Mouse (Mus musculus): ENCODE results near the gene Lect2. TPM values are rescaled to one million over a fixed set of nuclear protein-coding genes. Genes with fewer than 3 reads are reported as not detected.

The Lect2 gene
- polyA plus RNA-seq, 1 experiment from 2014 or later: not detected

DNA sequence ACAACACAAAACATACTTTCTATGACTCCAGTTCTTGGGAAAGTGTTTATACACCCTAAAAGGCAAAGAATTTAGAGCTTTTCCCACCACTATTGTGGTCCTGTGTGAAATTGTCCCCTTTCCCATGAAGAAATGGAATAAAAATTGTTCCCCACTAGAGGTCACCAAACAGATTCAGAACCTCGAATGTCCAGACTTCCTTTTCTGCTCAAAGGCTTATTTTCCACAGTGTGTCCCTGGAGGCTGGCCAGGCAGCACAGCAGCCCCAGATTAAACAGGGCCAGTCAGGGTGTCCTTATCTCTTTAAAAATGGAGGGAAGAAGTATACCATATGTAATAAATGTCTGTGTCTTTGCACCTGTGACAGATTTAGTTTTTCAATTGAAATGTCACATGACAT, 7.7 kb upstream of the Lect2 start:
- Histone ChIP-seq H3K27ac (replicated peaks) (no peak overlapping the region), H3K4me1 (peaks cover 13% of the 10 kb centered on the region), H3K4me3 (no peak overlapping the region), H3K4me2 (replicated peaks) (no peak overlapping the region), H3K9ac (replicated peaks) (no peak overlapping the region), H3K36me3 (no peaks in the 10 kb centered on the region), H3K9me3 (no peaks in the 10 kb centered on the region), H3K27me3 (no peaks in the 10 kb centered on the region)
- no peak for ATAC-seq (ENCODE audit: low FRiP score, low read depth)
- 6% methylated on average over 1 of the region's 1 CpGs for WGBS

DNA sequence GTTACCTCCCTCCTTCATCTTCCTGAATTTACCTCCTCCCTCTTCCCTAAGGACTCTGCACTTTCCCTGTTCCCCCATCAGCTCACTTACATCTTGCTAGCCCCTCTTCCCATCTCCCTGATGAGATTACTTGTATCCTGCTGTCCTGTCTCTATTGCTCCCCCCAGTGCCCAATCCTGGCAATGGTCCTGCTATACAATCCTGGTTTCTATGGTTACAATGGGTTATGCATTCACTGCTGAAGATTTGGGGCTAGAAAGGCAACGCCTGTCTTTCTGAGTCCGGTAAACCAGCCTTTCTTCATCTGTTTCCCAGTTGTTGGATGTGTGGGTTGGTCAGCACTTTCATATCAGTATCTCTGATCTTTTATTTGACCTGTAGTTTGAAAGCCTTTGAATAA, 6.1 kb upstream of the Lect2 start:
- Histone ChIP-seq H3K9ac (replicated peaks) (no peak overlapping the region), H3K27me3 (no peaks in the 10 kb centered on the region), H3K4me3 (no peak overlapping the region), H3K36me3 (no peaks in the 10 kb centered on the region), H3K4me1 (peaks cover 13% of the 10 kb centered on the region), H3K27ac (replicated peaks) (no peak overlapping the region), H3K4me2 (replicated peaks) (no peak overlapping the region), H3K9me3 (no peaks in the 10 kb centered on the region)
- 0% methylated on average over 2 of the region's 2 CpGs for WGBS
- ATAC-seq (ENCODE audit: low FRiP score, low read depth): peak; percentile 65

DNA sequence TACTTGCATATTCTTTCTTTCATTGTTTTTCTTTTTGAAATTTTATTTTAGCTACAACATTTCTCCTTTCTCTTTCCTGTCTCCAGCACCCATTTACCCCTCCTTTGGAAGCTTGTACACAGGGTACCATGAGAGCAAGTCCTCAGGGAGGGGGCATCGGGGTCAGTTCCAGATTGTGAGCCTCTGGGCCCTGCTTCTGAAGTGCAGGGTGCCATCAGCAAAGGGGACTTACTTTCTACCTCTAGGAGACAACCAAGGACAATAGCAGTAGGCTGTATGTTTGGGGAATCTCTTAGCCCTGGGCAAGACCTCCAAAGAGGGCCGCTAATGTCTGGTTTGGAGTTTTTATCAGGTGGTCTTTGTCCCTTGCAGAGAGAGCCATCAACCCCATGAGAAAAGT, 5.6 kb upstream of the Lect2 start:
- no peaks in the 10 kb centered on the region for H3K36me3 ChIP-seq
- H3K27me3 ChIP-seq: no peaks in the 10 kb centered on the region
- no peak overlapping the region for H3K4me2 ChIP-seq (replicated peaks)
- ATAC-seq (ENCODE audit: low FRiP score, low read depth): no peak
- H3K27ac ChIP-seq (replicated peaks): no peak overlapping the region
- WGBS: 49% methylated on average over 2 of the region's 2 CpGs
- H3K4me3 ChIP-seq: no peak overlapping the region
- peaks cover 13% of the 10 kb centered on the region for H3K4me1 ChIP-seq
- no peaks in the 10 kb centered on the region for H3K9me3 ChIP-seq
- H3K9ac ChIP-seq (replicated peaks): no peak overlapping the region

DNA sequence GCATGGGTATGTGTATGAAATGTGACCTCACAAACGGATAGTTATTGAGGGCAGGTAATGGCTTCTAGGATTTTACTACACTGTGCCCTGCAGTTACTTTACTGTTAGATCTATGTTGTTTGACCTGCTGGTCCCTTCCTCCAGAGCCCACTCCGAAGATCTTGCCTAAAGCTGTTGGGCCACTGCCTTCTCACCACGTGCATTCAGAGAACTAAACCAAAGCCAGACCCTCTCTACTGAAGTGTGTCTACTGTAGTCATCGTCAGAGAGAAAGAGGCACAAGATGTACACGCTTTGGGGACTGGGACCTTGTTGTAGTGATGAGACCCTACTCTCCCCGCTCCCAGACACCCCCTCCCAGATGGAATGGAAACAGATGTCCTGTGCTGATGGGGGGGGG, 3.4 kb upstream of the Lect2 start:
- WGBS: 85% methylated on average over 6 of the region's 6 CpGs
- Histone ChIP-seq H3K4me1 (peaks cover 11% of the 10 kb centered on the region), H3K36me3 (no peaks in the 10 kb centered on the region), H3K9ac (replicated peaks) (no peak overlapping the region), H3K4me2 (replicated peaks) (no peak overlapping the region), H3K9me3 (no peaks in the 10 kb centered on the region), H3K4me3 (no peak overlapping the region), H3K27me3 (no peaks in the 10 kb centered on the region), H3K27ac (replicated peaks) (no peak overlapping the region)
- no peak for ATAC-seq (ENCODE audit: low FRiP score, low read depth)

DNA sequence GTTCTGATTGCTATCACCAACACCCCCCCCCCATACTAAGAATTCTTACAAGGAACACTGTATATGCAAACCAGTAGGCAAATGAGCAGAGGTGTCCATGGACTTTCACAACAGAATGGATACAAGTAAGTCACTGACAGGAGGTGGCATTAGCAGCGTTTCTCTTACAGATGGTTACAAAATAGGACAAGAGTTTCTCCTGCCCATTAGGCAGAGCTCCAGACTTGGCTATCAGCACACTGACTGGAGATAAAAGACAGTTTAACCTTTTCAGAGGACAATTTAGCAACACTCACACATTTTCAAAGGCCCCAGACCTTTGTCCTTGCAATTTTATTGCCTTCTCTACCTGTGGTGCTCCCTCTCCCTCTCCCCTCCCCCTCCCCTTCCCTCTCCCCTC, 2.3 kb upstream of the Lect2 start:
- no peak overlapping the region for H3K4me3 ChIP-seq
- no peak overlapping the region for H3K9ac ChIP-seq (replicated peaks)
- H3K36me3 ChIP-seq: no peaks in the 10 kb centered on the region
- H3K9me3 ChIP-seq: no peaks in the 10 kb centered on the region
- no peaks in the 10 kb centered on the region for H3K27me3 ChIP-seq
- H3K4me1 ChIP-seq: peaks cover 11% of the 10 kb centered on the region
- H3K4me2 ChIP-seq (replicated peaks): no peak overlapping the region
- WGBS: 61% methylated on average over 1 of the region's 1 CpGs
- ATAC-seq (ENCODE audit: low FRiP score, low read depth): no peak
- H3K27ac ChIP-seq (replicated peaks): no peak overlapping the region

DNA sequence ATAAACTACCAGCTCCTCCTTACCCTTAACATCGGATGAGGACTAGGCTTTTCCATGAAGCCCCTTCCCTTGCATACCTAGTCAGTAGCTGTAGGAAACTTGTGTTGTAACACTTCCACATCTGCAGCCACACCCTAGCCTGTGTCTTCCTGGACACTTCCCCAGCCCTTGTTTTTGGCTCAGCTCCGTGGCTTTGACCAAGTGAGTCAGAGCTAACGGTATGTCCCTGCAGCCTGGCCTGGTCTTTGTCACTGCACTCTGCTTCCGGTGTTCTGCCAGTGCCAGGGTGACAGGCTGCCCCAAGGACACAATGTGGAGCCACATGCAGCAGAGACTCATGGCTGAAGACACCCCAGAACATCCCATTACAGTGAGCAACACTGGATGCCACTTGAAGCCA, 1.1 kb upstream of the Lect2 start:
- Histone ChIP-seq H3K4me2 (replicated peaks) (no peak overlapping the region), H3K27ac (replicated peaks) (no peak overlapping the region), H3K27me3 (no peaks in the 10 kb centered on the region), H3K9me3 (no peaks in the 10 kb centered on the region), H3K9ac (replicated peaks) (no peak overlapping the region), H3K4me1 (peaks cover 9% of the 10 kb centered on the region), H3K36me3 (no peaks in the 10 kb centered on the region), H3K4me3 (no peak overlapping the region)
- no peak for ATAC-seq (ENCODE audit: low FRiP score, low read depth)
- 88% methylated on average over 4 of the region's 4 CpGs for WGBS

DNA sequence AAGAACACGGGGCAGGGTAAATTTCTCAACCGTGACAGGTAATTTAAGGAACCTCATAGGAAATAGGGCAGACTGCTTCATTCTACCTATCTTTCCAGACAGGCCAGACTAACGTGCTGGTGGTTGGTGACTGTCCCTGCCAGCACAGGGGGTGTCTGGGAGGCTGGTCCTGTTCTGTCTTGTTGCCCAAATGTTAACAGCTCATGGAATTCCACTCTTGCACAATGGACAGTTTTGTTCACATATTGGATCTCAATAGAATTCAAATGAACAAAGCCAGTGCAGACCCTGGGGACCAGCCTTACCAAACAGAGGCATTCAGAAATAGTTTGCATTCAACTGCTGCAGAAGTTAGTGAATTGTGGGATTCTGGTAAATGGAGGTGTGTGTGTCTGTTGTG, 3.3 kb downstream of the Lect2 start:
- no peak for ATAC-seq (ENCODE audit: low FRiP score, low read depth)
- Histone ChIP-seq H3K27ac (replicated peaks) (no peak overlapping the region), H3K9me3 (no peaks in the 10 kb centered on the region), H3K4me3 (no peak overlapping the region), H3K9ac (replicated peaks) (no peak overlapping the region), H3K36me3 (no peaks in the 10 kb centered on the region), H3K27me3 (no peaks in the 10 kb centered on the region), H3K4me2 (replicated peaks) (no peak overlapping the region), H3K4me1 (peaks cover 7% of the 10 kb centered on the region; the same call in 1 of the 2 replicates)
- whole genome bisulfite sequencing: 58% methylated on average over 3 of the region's 3 CpGs

DNA sequence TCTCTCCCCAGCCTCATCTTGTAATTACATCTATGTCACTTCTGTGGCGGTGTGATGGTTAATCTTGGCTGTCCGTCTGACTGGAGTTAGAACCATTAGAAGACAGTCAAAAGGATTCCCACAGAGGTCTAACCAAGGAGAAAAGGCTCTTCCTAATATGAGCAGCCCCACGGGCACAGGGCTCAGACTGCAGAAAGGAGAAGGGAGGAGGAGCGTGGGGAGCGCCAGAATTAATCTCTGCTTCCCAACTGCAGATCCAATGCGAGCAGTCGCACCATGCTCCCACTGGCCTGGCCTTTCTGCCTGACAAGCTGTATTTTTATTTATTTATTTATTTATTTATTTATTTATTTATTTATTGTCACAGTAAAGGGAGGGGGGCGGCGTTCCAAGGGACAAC, 4.5 kb downstream of the Lect2 start:
- 66% methylated on average over 9 of the region's 9 CpGs for WGBS
- Histone ChIP-seq H3K4me3 (no peak overlapping the region), H3K36me3 (no peaks in the 10 kb centered on the region), H3K27ac (replicated peaks) (no peak overlapping the region), H3K4me1 (peaks cover 7% of the 10 kb centered on the region; the same call in 1 of the 2 replicates), H3K4me2 (replicated peaks) (no peak overlapping the region), H3K27me3 (no peaks in the 10 kb centered on the region), H3K9ac (replicated peaks) (no peak overlapping the region), H3K9me3 (no peaks in the 10 kb centered on the region)
- ATAC-seq (ENCODE audit: low FRiP score, low read depth): no peak

DNA sequence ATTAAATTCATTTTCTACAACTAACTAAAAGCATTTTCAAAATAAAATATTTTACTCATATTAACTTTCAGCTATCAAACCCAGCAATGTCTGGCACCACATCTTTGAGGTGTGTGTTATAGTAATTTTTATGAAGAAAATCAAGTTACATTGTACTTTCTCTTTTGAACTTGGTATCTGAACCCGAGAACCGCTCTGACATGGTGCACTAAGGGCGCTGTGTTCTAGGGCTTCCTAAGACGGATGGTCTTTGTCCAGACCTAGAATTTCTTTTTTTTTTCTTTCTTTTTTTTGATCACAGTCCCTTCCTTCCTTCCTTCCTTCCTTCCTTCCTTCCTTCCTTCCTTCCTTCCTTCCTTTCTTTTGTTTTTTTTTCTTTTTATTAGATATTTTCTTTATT, 8.5 kb downstream of the Lect2 start:
- WGBS: 100% methylated on average over 4 of the region's 4 CpGs
- Histone ChIP-seq H3K27ac (replicated peaks) (no peak overlapping the region), H3K27me3 (no peaks in the 10 kb centered on the region), H3K9ac (replicated peaks) (no peak overlapping the region), H3K9me3 (no peaks in the 10 kb centered on the region), H3K4me2 (replicated peaks) (no peak overlapping the region), H3K36me3 (no peaks in the 10 kb centered on the region), H3K4me1 (0 out of 2 replicates have a peak, but pooled peaks cover 3% of the 10 kb centered on the region), H3K4me3 (no peak overlapping the region)
- ATAC-seq (ENCODE audit: low FRiP score, low read depth): no peak

DNA sequence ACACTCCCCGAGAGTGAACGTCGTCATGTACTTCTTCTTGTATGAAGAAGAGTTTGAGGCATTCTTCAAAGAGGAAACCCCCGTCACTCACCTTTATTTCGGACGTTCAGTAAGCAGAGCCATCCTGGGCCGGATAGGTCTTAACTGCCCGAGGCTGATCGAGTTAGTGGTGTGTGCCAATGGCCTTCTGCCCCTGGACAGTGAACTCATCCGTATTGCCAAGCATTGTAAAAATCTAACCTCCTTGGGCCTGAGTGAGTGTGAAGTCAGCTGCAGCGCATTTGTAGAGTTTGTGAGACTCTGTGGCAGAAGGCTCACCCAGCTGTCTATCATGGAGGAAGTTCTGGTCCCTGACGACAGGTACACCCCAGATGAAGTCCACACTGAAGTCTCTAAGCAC, 11.3 kb downstream of the Lect2 start:
- Histone ChIP-seq H3K27ac (replicated peaks) (no peak overlapping the region), H3K4me3 (no peak overlapping the region), H3K4me1 (no peaks in the 10 kb centered on the region), H3K4me2 (replicated peaks) (no peak overlapping the region), H3K27me3 (no peaks in the 10 kb centered on the region), H3K9me3 (no peaks in the 10 kb centered on the region), H3K9ac (replicated peaks) (no peak overlapping the region), H3K36me3 (no peaks in the 10 kb centered on the region)
- ATAC-seq (ENCODE audit: low FRiP score, low read depth): no peak
- 91% methylated on average over 12 of the region's 12 CpGs for WGBS

DNA sequence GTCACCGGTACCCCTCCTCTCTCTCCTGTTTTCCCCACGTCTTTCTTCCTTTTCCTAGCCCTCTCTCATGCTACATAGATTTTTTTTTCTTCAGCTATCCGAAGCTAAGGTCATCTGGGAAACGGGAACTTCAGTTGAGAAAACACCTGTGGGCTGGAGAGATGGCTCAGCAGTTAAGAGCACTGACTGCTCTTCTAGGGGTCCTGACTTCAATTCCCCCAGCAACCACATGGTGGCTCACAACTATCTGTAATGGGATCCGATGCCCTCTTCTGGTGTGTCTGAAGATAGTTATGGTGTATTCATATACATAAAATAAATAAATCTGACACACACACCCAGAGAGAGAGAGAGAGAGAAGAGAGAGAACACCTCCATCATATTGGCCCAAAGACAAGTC, 12.7 kb downstream of the Lect2 start:
- no peak overlapping the region for H3K27ac ChIP-seq (replicated peaks)
- no peak for ATAC-seq (ENCODE audit: low FRiP score, low read depth)
- H3K27me3 ChIP-seq: no peaks in the 10 kb centered on the region
- no peaks in the 10 kb centered on the region for H3K4me1 ChIP-seq
- no peak overlapping the region for H3K4me2 ChIP-seq (replicated peaks)
- no peaks in the 10 kb centered on the region for H3K36me3 ChIP-seq
- WGBS: 77% methylated on average over 5 of the region's 5 CpGs
- H3K9me3 ChIP-seq: no peaks in the 10 kb centered on the region
- H3K9ac ChIP-seq (replicated peaks): no peak overlapping the region
- no peak overlapping the region for H3K4me3 ChIP-seq

DNA sequence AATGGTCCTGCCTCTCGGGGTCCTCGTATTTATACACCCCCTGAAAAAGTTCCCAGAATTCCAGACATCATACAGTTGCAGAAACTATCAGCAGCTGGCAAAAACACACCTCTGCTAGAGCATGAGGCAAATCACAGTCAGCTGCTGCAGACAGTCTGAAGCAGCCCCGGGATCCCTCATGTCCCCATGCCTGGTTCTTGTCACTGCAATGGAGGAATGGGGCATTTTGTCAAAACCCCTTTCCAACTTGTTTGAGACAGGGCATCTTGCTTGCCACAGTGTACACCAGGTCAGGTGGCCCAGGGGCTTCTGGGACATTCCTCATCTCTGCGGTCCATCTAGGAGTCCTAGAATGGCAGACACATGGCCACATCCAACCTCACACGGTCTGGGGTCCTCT, 13.4 kb downstream of the Lect2 start:
- WGBS: 84% methylated on average over 5 of the region's 5 CpGs
- no peak overlapping the region for H3K27ac ChIP-seq (replicated peaks)
- H3K4me3 ChIP-seq: no peak overlapping the region
- H3K36me3 ChIP-seq: no peaks in the 10 kb centered on the region
- no peak overlapping the region for H3K4me2 ChIP-seq (replicated peaks)
- no peaks in the 10 kb centered on the region for H3K4me1 ChIP-seq
- no peaks in the 10 kb centered on the region for H3K9me3 ChIP-seq
- H3K9ac ChIP-seq (replicated peaks): no peak overlapping the region
- H3K27me3 ChIP-seq: no peaks in the 10 kb centered on the region
- ATAC-seq (ENCODE audit: low FRiP score, low read depth): no peak

DNA sequence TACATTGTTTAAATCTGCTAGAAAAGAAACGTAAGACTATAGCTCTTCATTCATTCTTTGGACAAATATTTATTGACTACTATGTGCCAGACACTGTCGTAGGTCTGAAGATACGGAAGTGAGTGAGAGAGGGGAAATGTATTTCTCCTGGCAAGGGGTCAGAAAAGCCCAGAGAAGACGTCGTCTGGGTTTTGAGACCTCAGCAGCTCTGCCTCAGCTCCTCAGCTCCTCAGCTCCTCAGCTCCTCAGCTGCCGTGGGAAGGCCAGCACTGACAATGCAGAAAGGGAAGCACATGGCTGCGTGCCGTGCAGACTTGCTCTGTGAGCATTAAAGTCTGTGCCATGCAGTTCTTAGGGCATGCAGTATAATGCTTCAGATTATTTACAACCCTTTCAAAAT, 18.6 kb downstream of the Lect2 start:
- Histone ChIP-seq H3K4me2 (replicated peaks) (no peak overlapping the region), H3K4me1 (no peaks in the 10 kb centered on the region), H3K9me3 (no peaks in the 10 kb centered on the region), H3K27ac (replicated peaks) (no peak overlapping the region), H3K36me3 (no peaks in the 10 kb centered on the region), H3K27me3 (no peaks in the 10 kb centered on the region), H3K4me3 (no peak overlapping the region), H3K9ac (replicated peaks) (no peak overlapping the region)
- WGBS: 66% methylated on average over 8 of the region's 8 CpGs
- ATAC-seq (ENCODE audit: low FRiP score, low read depth): no peak
